Mouse (Mus musculus) limb, embryonic 15.5 days (tissue): ENCODE measurements at regions not wholly inside any gene's neighbourhood (a gene's known extent, or its start where the extent isn't known, plus 50 kb on each side); places are given as distances from the start of the nearest gene placed in this dataset.

Experiments
- ATAC-seq: fragments of 200-750 bp; cut with Nextera tagmentation; 2 replicates; pipeline ENCODE4 v1.8.0; 2017; ENCODE audit warnings: low read depth, moderate TSS enrichment; ENCODE audit not compliant: insufficient number of reproducible peaks, low FRiP score, low TSS enrichment
- H3K27ac ChIP-seq: fragments of 300-500 bp; sonication (generic); 2 replicates; pipeline ENCODE4 v1.5.1; 2015; ENCODE audit warnings: moderate library complexity, mild to moderate bottlenecking, inconsistent platforms
- H3K27me3 ChIP-seq: fragments of 300-500 bp; sonication (generic); 2 replicates; pipeline ENCODE4 v1.6.1; 2015; ENCODE audit warnings: inconsistent platforms
- H3K36me3 ChIP-seq: fragments of 300-500 bp; sonication (generic); 2 replicates; pipeline ENCODE4 v1.6.1; 2015; ENCODE audit warnings: inconsistent platforms
- H3K4me1 ChIP-seq: fragments of 300-500 bp; sonication (generic); 2 replicates; pipeline ENCODE4 v1.6.1; 2015; ENCODE audit warnings: inconsistent platforms
- H3K4me2 ChIP-seq: fragments of 300-500 bp; sonication (generic); 2 replicates; pipeline ENCODE4 v1.6.1; 2015; ENCODE audit warnings: mild to moderate bottlenecking, inconsistent platforms
- H3K4me3 ChIP-seq: fragments of 300-500 bp; sonication (generic); 2 replicates; pipeline ENCODE4 v1.5.1; 2015; ENCODE audit warnings: mild to moderate bottlenecking, inconsistent platforms
- H3K9ac ChIP-seq: fragments of 300-500 bp; sonication (generic); 2 replicates; pipeline ENCODE4 v1.6.1; 2015; ENCODE audit warnings: inconsistent platforms
- H3K9me3 ChIP-seq: fragments of 300-500 bp; sonication (generic); 2 replicates; pipeline ENCODE4 v1.6.1; 2016; ENCODE audit warnings: inconsistent platforms
- WGBS: fragments of 180-500 bp; shearing (Covaris S2); methylation state at CpG from one replicate; pipeline ENCODE4 v1.1.7; 2015; 5-methylcytosine and 5-hydroxymethylcytosine counted together

DNA sequence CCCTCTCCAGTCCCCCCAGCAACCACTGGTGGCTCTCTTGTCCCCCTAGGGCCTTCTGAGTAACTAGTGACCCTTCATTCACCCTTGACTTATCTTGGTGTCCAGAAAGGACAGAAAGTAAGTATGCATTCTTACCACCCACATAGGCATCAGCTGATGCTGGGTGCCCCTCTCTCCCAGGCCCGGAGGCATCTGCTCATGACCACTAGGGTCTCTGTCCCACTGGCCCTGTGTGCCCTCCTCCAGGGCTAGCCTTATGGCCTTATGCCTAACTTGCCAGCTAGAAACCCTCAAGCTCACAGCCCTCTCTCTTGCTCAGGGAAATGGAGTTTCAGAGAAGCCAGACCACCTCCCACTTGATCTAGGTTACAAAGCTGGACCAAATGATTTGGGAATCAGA lies 89.2 kb upstream of the Unc5b start:
- Histone ChIP-seq H3K36me3 (no peaks in the 10 kb centered on the region), H3K9me3 (no peaks in the 10 kb centered on the region), H3K9ac (no peak overlapping the region), H3K4me3 (no peak overlapping the region), H3K4me1 (no peaks in the 10 kb centered on the region), H3K27ac (no peak overlapping the region), H3K27me3 (no peaks in the 10 kb centered on the region), H3K4me2 (no peak overlapping the region)
- ATAC-seq, result no peak
- 82% methylated on average over 1 of the region's 1 CpGs for WGBS

GRCm38 (mm10) chr10:60918020-60918419 lies 86.6 kb upstream of the Unc5b start:
- ATAC-seq, result no peak
- WGBS, result 31% methylated on average over 8 of the region's 8 CpGs
- Histone ChIP-seq H3K27ac (no peak overlapping the region), H3K9ac (no peak overlapping the region), H3K4me1 (no peaks in the 10 kb centered on the region), H3K36me3 (no peaks in the 10 kb centered on the region), H3K9me3 (no peaks in the 10 kb centered on the region), H3K27me3 (peaks cover 9% of the 10 kb centered on the region; the same call in 1 of the 2 replicates), H3K4me2 (no peak overlapping the region), H3K4me3 (no peak overlapping the region)

- no peaks in the 10 kb centered on the region for H3K36me3 ChIP-seq
- H3K4me3 ChIP-seq, result no peak overlapping the region
- no peak overlapping the region for H3K27ac ChIP-seq
- H3K4me2 ChIP-seq, result no peak overlapping the region
- 20% methylated on average over 7 of the region's 7 CpGs for WGBS
- H3K4me1 ChIP-seq, result no peaks in the 10 kb centered on the region
- H3K27me3 ChIP-seq, result peaks cover 9% of the 10 kb centered on the region; the same call in 1 of the 2 replicates
- H3K9me3 ChIP-seq, result no peaks in the 10 kb centered on the region
- ATAC-seq, result no peak
- H3K9ac ChIP-seq, result no peak overlapping the region
Measured at GRCm38 (mm10) chr10:60914391-60914790, 83.0 kb upstream of the Unc5b start.

- ATAC-seq, result no peak
- 76% methylated on average over 11 of the region's 11 CpGs for WGBS
Measured at GRCm38 (mm10) chr10:60913456-60913900, 82.1 kb upstream of the Unc5b start.

GRCm38 (mm10) chr10:60904351-60904750 lies 73.0 kb upstream of the Unc5b start:
- Histone ChIP-seq H3K27me3 (no peaks in the 10 kb centered on the region), H3K9ac (no peak overlapping the region), H3K27ac (no peak overlapping the region), H3K4me3 (no peak overlapping the region), H3K36me3 (no peaks in the 10 kb centered on the region), H3K4me2 (no peak overlapping the region), H3K9me3 (no peaks in the 10 kb centered on the region), H3K4me1 (no peaks in the 10 kb centered on the region)
- WGBS, result 79% methylated on average over 7 of the region's 7 CpGs
- no peak for ATAC-seq

More at GRCm38 (mm10) chr10:60913456-60913900, 82.1 kb upstream of the Unc5b start:
- H3K36me3 ChIP-seq, result no peaks in the 10 kb centered on the region
- H3K9ac ChIP-seq, result no peak overlapping the region
- no peaks in the 10 kb centered on the region for H3K9me3 ChIP-seq
- peaks cover 9% of the 10 kb centered on the region; the same call in 1 of the 2 replicates for H3K27me3 ChIP-seq
- H3K4me1 ChIP-seq, result no peaks in the 10 kb centered on the region
- H3K4me3 ChIP-seq, result no peak overlapping the region
- no peak overlapping the region for H3K4me2 ChIP-seq
- H3K27ac ChIP-seq, result no peak overlapping the region

DNA sequence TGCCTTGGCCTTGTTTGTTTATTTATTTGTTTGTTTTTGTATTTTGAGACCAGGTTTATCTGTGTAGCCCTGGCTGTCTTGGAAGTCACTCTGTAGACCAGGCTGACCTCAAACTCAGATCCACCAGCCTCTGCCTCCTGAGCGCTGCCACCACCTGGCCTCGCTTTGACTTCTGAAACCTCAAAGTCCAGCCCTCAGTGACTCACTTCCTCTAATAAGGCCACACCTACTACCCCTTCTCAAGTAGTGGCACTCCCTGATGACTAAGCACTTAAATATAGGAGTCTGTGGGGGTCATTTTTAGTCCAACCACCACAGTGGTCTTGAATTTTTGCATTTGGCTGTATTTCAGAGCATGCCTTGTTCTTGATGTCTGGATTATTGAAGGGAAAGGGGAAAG lies 69.6 kb upstream of the Unc5b start:
- Histone ChIP-seq H3K27ac (no peak overlapping the region), H3K36me3 (no peaks in the 10 kb centered on the region), H3K9ac (no peak overlapping the region), H3K4me2 (no peak overlapping the region), H3K4me1 (no peaks in the 10 kb centered on the region), H3K4me3 (no peak overlapping the region), H3K9me3 (no peaks in the 10 kb centered on the region), H3K27me3 (no peaks in the 10 kb centered on the region)
- 82% methylated on average over 2 of the region's 2 CpGs for WGBS
- ATAC-seq, result no peak

GRCm38 (mm10) chr10:60893810-60894147 lies 62.4 kb upstream of the Unc5b start:
- no peak overlapping the region for H3K4me3 ChIP-seq
- H3K4me2 ChIP-seq, result no peak overlapping the region
- H3K27me3 ChIP-seq, result 0 out of 2 replicates have a peak, but pooled peaks cover 3% of the 10 kb centered on the region
- no peaks in the 10 kb centered on the region for H3K36me3 ChIP-seq
- ATAC-seq, result no peak
- no peaks in the 10 kb centered on the region for H3K4me1 ChIP-seq
- 45% methylated on average over 4 of the region's 4 CpGs for WGBS
- H3K9me3 ChIP-seq, result no peaks in the 10 kb centered on the region
- H3K27ac ChIP-seq, result no peak overlapping the region
- H3K9ac ChIP-seq, result no peak overlapping the region

DNA sequence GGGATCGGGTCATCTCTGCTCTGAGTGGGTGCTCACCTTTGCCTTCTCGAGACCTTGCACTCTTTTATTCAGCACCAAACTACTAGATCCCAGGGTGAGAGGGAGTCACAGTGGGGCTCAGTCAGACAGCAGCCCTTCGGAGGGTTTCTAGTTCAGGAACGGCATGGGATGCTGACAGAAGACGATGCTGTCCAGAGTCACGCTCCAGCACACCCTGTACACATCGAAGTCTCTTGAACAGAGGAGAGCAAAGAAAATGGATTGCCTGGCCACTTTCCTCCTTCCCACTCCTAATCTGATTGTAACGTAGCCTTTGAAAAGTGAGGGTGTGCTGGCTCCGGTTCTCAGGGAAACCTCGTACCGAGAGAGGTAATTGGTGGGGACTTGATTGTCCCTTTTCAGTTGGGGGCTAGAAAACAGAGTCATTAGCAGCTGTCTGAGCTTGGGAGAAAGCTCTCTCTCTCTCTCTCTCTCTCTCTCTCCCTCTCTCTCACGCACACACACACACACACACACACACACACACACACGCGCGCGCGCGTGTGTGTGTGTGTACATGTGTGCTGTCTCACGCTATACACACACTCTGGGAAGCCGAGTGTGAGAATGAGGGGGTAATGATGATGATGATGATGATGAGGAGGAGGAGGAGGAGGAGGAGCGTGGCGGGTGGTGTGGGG lies 61.9 kb upstream of the Unc5b start:
- no peaks in the 10 kb centered on the region for H3K9me3 ChIP-seq
- no peak for ATAC-seq
- H3K27me3 ChIP-seq, result 0 out of 2 replicates have a peak, but pooled peaks cover 3% of the 10 kb centered on the region
- no peak overlapping the region for H3K27ac ChIP-seq
- H3K4me3 ChIP-seq, result no peak overlapping the region
- H3K4me2 ChIP-seq, result no peak overlapping the region
- H3K36me3 ChIP-seq, result no peaks in the 10 kb centered on the region
- no peak overlapping the region for H3K9ac ChIP-seq
- WGBS, result 61% methylated on average over 22 of the region's 22 CpGs
- no peaks in the 10 kb centered on the region for H3K4me1 ChIP-seq

DNA sequence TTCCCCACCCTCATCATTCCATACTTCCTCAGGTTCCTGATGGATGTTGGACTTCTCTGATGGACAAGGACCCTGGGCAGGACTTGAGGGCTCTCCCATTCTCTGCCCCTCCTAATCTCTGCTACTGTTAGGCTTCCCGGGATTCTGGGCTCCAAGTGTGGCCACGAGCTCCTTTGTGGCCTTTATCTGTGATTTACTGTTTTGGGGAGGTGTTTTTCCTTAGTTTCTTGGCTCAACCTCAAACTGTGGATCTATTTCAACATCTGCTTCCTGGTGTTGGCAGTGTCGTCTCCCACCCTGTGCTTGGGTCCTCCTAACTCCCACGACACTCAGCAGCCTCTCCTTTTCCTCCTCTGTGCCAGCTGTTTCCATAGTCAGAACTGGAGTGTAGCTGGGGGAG lies 61.3 kb upstream of the Unc5b start:
- ATAC-seq, result no peak
- no peaks in the 10 kb centered on the region for H3K4me1 ChIP-seq
- H3K9ac ChIP-seq, result no peak overlapping the region
- no peak overlapping the region for H3K27ac ChIP-seq
- 25% methylated on average over 4 of the region's 4 CpGs for WGBS
- no peak overlapping the region for H3K4me3 ChIP-seq
- no peak overlapping the region for H3K4me2 ChIP-seq
- H3K36me3 ChIP-seq, result no peaks in the 10 kb centered on the region
- 0 out of 2 replicates have a peak, but pooled peaks cover 3% of the 10 kb centered on the region for H3K27me3 ChIP-seq
- no peaks in the 10 kb centered on the region for H3K9me3 ChIP-seq

GRCm38 (mm10) chr10:60891476-60892170 lies 60.2 kb upstream of the Unc5b start:
- no peak overlapping the region for H3K4me3 ChIP-seq
- WGBS, result 83% methylated on average over 13 of the region's 13 CpGs
- H3K4me1 ChIP-seq, result no peaks in the 10 kb centered on the region
- no peak overlapping the region for H3K9ac ChIP-seq
- no peak overlapping the region for H3K27ac ChIP-seq
- ATAC-seq, result no peak
- no peaks in the 10 kb centered on the region for H3K36me3 ChIP-seq
- H3K4me2 ChIP-seq, result no peak overlapping the region
- 0 out of 2 replicates have a peak, but pooled peaks cover 3% of the 10 kb centered on the region for H3K27me3 ChIP-seq
- no peaks in the 10 kb centered on the region for H3K9me3 ChIP-seq

GRCm38 (mm10) chr10:60889792-60890191 lies 58.4 kb upstream of the Unc5b start:
- H3K36me3 ChIP-seq, result no peaks in the 10 kb centered on the region
- H3K27ac ChIP-seq, result no peak overlapping the region
- H3K4me2 ChIP-seq, result no peak overlapping the region
- no peak overlapping the region for H3K9ac ChIP-seq
- H3K27me3 ChIP-seq, result 0 out of 2 replicates have a peak, but pooled peaks cover 3% of the 10 kb centered on the region
- peaks cover 5% of the 10 kb centered on the region; the same call in 1 of the 2 replicates for H3K4me1 ChIP-seq
- no peak overlapping the region for H3K4me3 ChIP-seq
- WGBS, result 87% methylated on average over 13 of the region's 13 CpGs
- H3K9me3 ChIP-seq, result no peaks in the 10 kb centered on the region
- no peak for ATAC-seq

DNA sequence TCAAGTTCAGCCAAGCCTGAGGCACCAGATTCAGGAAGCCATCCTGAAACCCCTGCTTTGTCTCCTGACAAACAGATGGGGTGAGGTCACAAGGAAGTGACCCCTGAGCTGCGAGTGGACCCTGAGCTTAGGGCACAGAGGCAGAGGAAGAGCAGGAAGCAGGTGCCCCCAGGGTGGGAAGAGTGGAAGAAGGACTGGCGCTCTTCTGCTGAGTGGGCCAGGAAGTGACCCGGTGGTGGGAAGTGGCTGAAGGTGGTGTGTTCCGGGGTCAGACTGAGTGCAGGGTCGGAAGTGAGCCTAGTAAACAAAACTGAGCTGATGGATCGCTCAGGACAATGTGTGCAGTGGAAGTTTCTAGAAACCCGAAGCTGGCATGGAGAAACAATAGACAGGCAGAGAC lies 57.2 kb upstream of the Unc5b start:
- no peak overlapping the region for H3K4me3 ChIP-seq
- H3K4me1 ChIP-seq, result peaks cover 5% of the 10 kb centered on the region; the same call in 1 of the 2 replicates
- 65% methylated on average over 7 of the region's 7 CpGs for WGBS
- ATAC-seq, result no peak
- no peaks in the 10 kb centered on the region for H3K9me3 ChIP-seq
- H3K27ac ChIP-seq, result no peak overlapping the region
- no peaks in the 10 kb centered on the region for H3K36me3 ChIP-seq
- 0 out of 2 replicates have a peak, but pooled peaks cover 3% of the 10 kb centered on the region for H3K27me3 ChIP-seq
- no peak overlapping the region for H3K9ac ChIP-seq
- no peak overlapping the region for H3K4me2 ChIP-seq
